Mouse (Mus musculus) granulocyte monocyte progenitor cell, adult 5-6 weeks (primary cell): Measurements from ENCODE around the gene Krtap5-1. TPM values are rescaled to one million over a fixed set of nuclear protein-coding genes. Genes with fewer than 3 reads are reported as not detected.
"Not testable (repeated sequence)": the region's sequence is repeated elsewhere in the genome, so short reads cannot be mapped to it uniquely, and the experiment has no call there.

ENCODE experiments used
- ATAC-seq: replicated peaks from 2 replicates; pipeline ENCODE4 v1.8.0; 2016; ENCODE audit warnings: mild to moderate bottlenecking, moderate TSS enrichment, inconsistent platforms; ENCODE audit not compliant: poor library complexity, severe bottlenecking
- total RNA-seq, 2 experiments: library from RNA; stranded (forward) in 1 of 2; stranded (reverse) in 1 of 2; fragments of 200-712, 200-1000 nt in 1 of 2; fragments of >200 nt in 1 of 2; fragmentation: Nextera tagmentation in 1 of 2; gene quantifications; 2 replicates each; pipeline ENCODE4 v1.2.3; 2014 to 2017

Gene Krtap5-1
- total RNA-seq (2014; fragmentation: Nextera tagmentation) (not detected in 2 replicates), total RNA-seq (2017) (not detected in 2 replicates)

GRCm38 (mm10) chr7:142297018-142297417 lies at the start of gene Krtap5-1:
Gene Krtap5-1, minus strand, starts transcription at chr7:142297118.
- ATAC-seq, result not testable (repeated sequence)

GRCm38 (mm10) chr7:142342247-142342640 lies 45.3 kb upstream of the Krtap5-1 start:
- peak; percentile 54 for ATAC-seq

GRCm38 (mm10) chr7:142341564-142342246 lies 44.8 kb upstream of the Krtap5-1 start:
- peak; percentile 25 for ATAC-seq

- ATAC-seq, result peak; percentile 84
These were observed 43.5 kb upstream of the Krtap5-1 start for GRCm38 (mm10) chr7:142340269-142340970.

- no peak for ATAC-seq
These were observed 38.2 kb upstream of the Krtap5-1 start for GRCm38 (mm10) chr7:142335151-142335550.

GRCm38 (mm10) chr7:142334246-142334645 lies 37.3 kb upstream of the Krtap5-1 start:
- ATAC-seq, result peak; percentile 82

- ATAC-seq, result not testable (repeated sequence)
These were observed 35.8 kb upstream of the Krtap5-1 start for GRCm38 (mm10) chr7:142332741-142333140.

- ATAC-seq, result no peak
These were observed 34.4 kb upstream of the Krtap5-1 start for GRCm38 (mm10) chr7:142331281-142331680.

- ATAC-seq, result no peak
These were observed 33.4 kb upstream of the Krtap5-1 start for GRCm38 (mm10) chr7:142330271-142330724.

GRCm38 (mm10) chr7:142328507-142328906 lies 31.6 kb upstream of the Krtap5-1 start:
- ATAC-seq, result no peak

GRCm38 (mm10) chr7:142326714-142327445 lies 30.0 kb upstream of the Krtap5-1 start:
- no peak for ATAC-seq

GRCm38 (mm10) chr7:142323396-142324117 lies 26.6 kb upstream of the Krtap5-1 start:
- no peak for ATAC-seq

- no peak for ATAC-seq
These were observed 25.7 kb upstream of the Krtap5-1 start for GRCm38 (mm10) chr7:142322641-142323040.

- not testable (repeated sequence) for ATAC-seq
These were observed 24.9 kb upstream of the Krtap5-1 start for GRCm38 (mm10) chr7:142321637-142322306.

- ATAC-seq, result 0 out of 2 replicates have a peak, but pooled peaks have one; percentile 17
These were observed 24.0 kb upstream of the Krtap5-1 start for GRCm38 (mm10) chr7:142320906-142321305.

- no peak for ATAC-seq
These were observed 22.2 kb upstream of the Krtap5-1 start for GRCm38 (mm10) chr7:142319124-142319523.

- no peak for ATAC-seq
These were observed 20.3 kb upstream of the Krtap5-1 start for GRCm38 (mm10) chr7:142317216-142317615.

GRCm38 (mm10) chr7:142316558-142316957 lies 19.6 kb upstream of the Krtap5-1 start:
- peak; percentile 63 for ATAC-seq

GRCm38 (mm10) chr7:142314600-142315285 lies 17.8 kb upstream of the Krtap5-1 start:
- no peak for ATAC-seq
